Mouse (Mus musculus) erythroblast, embryonic 14.5 days (primary cell): Measurements from ENCODE around the gene Gldc.

Experiments used
- GATA1 ChIP-seq: IDR thresholded peaks from 2 replicates; pipeline ENCODE4 v1.6.1; 2012; ENCODE audit warnings: low read length, inconsistent platforms, mixed read lengths
- TAL1 ChIP-seq: IDR thresholded peaks from 3 replicates; pipeline ENCODE4 v1.6.1; 2012; ENCODE audit warnings: low read length, inconsistent platforms, mixed read lengths

GRCm38 (mm10) chr19:30125670-30126059, 49.6 kb downstream of the Gldc start:
- TF ChIP-seq TAL1 (no peak), GATA1 (no peak)
